In genomic region chr13:76429927-76430326, GRCm38 (mm10) we compare ENCODE assay signal across 20 mouse cellular contexts. TPM values are rescaled to one million over a fixed set of nuclear protein-coding genes. Genes with fewer than 3 reads are reported as not detected.
DNase-seq lines count a peak whose midpoint lies in the region; ATAC-seq and TF ChIP-seq lines count a peak whose summit lies in the region.
"Had no signal": no experiment of that assay in that cellular context is flagged by ENCODE, and none has a peak within 500 bp of the region (broad histone marks: within the 10 kb centered on the region; RNA-seq: fewer than 3 reads in every experiment).

No protein-coding gene starts in this region.

- peak; percentile 26 to 61; a peak in 3 of 4 replicates for TF ChIP-seq EP300 in MEL (IDR thresholded peaks at IDR 0.05; ENCODE audit: low read depth in 1 of 2, low read length in 2 of 2)

- no peak for TF ChIP-seq RAD21 in MEL (IDR thresholded peaks at IDR 0.05; ENCODE audit: low read depth, low read length)

- H3K4me1 ChIP-seq in megakaryocyte, embryonic 14.5 days, result peaks cover 79% of the 10 kb centered on the region
- peaks cover 0 to 10% of the 10 kb centered on the region in 2 experiments; a peak in 2 of 4 replicates for H3K4me1 ChIP-seq in MEL (ENCODE audit: control insufficient read depth in 1 of 2, insufficient read depth in 2 of 2, low read length in 2 of 2)
- H3K4me1 ChIP-seq: embryonic facial prominence, embryonic 10.5 days; embryonic facial prominence, embryonic 12.5 days; forebrain, embryonic 13.5 days; forebrain, embryonic 15.5 days had no signal

- no peak for TF ChIP-seq POLR2A in MEL (IDR thresholded peaks at IDR 0.05; ENCODE audit: control insufficient read depth in 1 of 2, insufficient read depth in 1 of 2, low read depth in 1 of 2, low read length in 2 of 2, poor library complexity in 1 of 2)

- H3K9me3 ChIP-seq in megakaryocyte, embryonic 14.5 days, result no peaks in the 10 kb centered on the region
- no peaks in the 10 kb centered on the region for H3K9me3 ChIP-seq in MEL (replicated peaks; ENCODE audit: insufficient read depth, low read length)
- H3K9me3 ChIP-seq: embryonic facial prominence, embryonic 10.5 days; embryonic facial prominence, embryonic 12.5 days; forebrain, embryonic 13.5 days; forebrain, embryonic 15.5 days had no signal

- H3K4me3 ChIP-seq in megakaryocyte, embryonic 14.5 days (replicated peaks), result peak overlapping the region; percentile 80
- H3K4me3 ChIP-seq in MEL (ENCODE audit: control insufficient read depth in 1 of 2, insufficient read depth in 1 of 2, low read depth in 2 of 2, low read length in 2 of 2), result no peak overlapping the region
- H3K4me3 ChIP-seq: embryonic facial prominence, embryonic 10.5 days; embryonic facial prominence, embryonic 12.5 days; forebrain, embryonic 13.5 days; forebrain, embryonic 15.5 days had no signal

- peak; percentile 46 for DNase-seq in MEL (ENCODE audit: low read depth, low spot score)
- no peak for DNase-seq in ovary, postnatal 14 days (ENCODE audit: low spot score)
- no peak for DNase-seq in urinary bladder, postnatal 4 days (ENCODE audit: low spot score in 2 of 2)
- DNase-seq: adrenal gland, adult 8-10 months; adrenal gland, postnatal 14 days; adrenal gland, postnatal 36 days; cerebellum, adult 11-12 months; cerebellum, adult 9-10 months; cerebellum, postnatal 10 days; cerebellum, postnatal 36 days; forebrain, postnatal 0 days had no signal

- no peaks in the 10 kb centered on the region for H3K27me3 ChIP-seq in megakaryocyte, embryonic 14.5 days (replicated peaks)
- H3K27me3 ChIP-seq in MEL (ENCODE audit: control insufficient read depth in 1 of 2, insufficient read depth in 2 of 2, low read length in 2 of 2), result no peaks in the 10 kb centered on the region
- H3K27me3 ChIP-seq: embryonic facial prominence, embryonic 12.5 days; forebrain, embryonic 13.5 days; forebrain, embryonic 15.5 days; Patski had no signal

- H3K27ac ChIP-seq in MEL (ENCODE audit: control insufficient read depth, low read depth, low read length), result 0 out of 2 replicates have a peak overlapping the region, but pooled peaks have one; percentile 21
- H3K27ac ChIP-seq: embryonic facial prominence, embryonic 10.5 days; embryonic facial prominence, embryonic 12.5 days; forebrain, embryonic 13.5 days; forebrain, embryonic 15.5 days had no signal

- no peak for TF ChIP-seq CTCF in MEL (IDR thresholded peaks at IDR 0.05 in 2 of 3, conservative IDR thresholded peaks at IDR 0.05 in 1 of 3; ENCODE audit: control insufficient read depth in 1 of 3, insufficient read depth in 1 of 3, low read depth in 2 of 3, low read length in 3 of 3, poor library complexity in 1 of 3, severe bottlenecking in 1 of 3)

- no peak for ATAC-seq in megakaryocyte, adult 5-6 weeks (ENCODE audit: poor library complexity, severe bottlenecking)
- ATAC-seq in common myeloid progenitor, adult 5-6 weeks (replicated peaks; ENCODE audit: low read depth, poor library complexity, severe bottlenecking), result peak; percentile 57
- ATAC-seq: activated CD4-positive, CD25-positive, alpha-beta regulatory T cell, adult 4 months; forebrain, embryonic 13.5 days; forebrain, embryonic 15.5 days; forebrain, postnatal 0 days; Patski had no signal

- no peak overlapping the region for H3K9ac ChIP-seq in MEL (ENCODE audit: control insufficient read depth, low read depth, low read length, poor library complexity, severe bottlenecking)
- H3K9ac ChIP-seq: embryonic facial prominence, embryonic 12.5 days; forebrain, embryonic 13.5 days; forebrain, embryonic 15.5 days; forebrain, postnatal 0 days had no signal

- H3K79me2 ChIP-seq in MEL (ENCODE audit: control insufficient read depth, insufficient read depth, low read length, poor library complexity), result no peaks in the 10 kb centered on the region

- H3K36me3 ChIP-seq in megakaryocyte, embryonic 14.5 days (replicated peaks; ENCODE audit: low read length), result peaks cover 14% of the 10 kb centered on the region
- H3K36me3 ChIP-seq in MEL (ENCODE audit: control insufficient read depth in 1 of 2, insufficient read depth in 2 of 2, low read length in 2 of 2), result peaks cover 0 to 3% of the 10 kb centered on the region in 2 experiments; a peak in 2 of 4 replicates
- H3K36me3 ChIP-seq: embryonic facial prominence, embryonic 10.5 days; embryonic facial prominence, embryonic 12.5 days; forebrain, embryonic 15.5 days had no signal

TF ChIP-seq in MEL, 35 proteins besides CTCF, POLR2A, EP300 and RAD21:
- peak; percentile 97 for TF ChIP-seq JUND (IDR thresholded peaks at IDR 0.05; ENCODE audit: low read depth, low read length)
- peak; percentile 36; the same call in 1 of the 2 replicates for TF ChIP-seq TCF12 (IDR thresholded peaks at IDR 0.05; ENCODE audit: low read depth, low read length)
- no peak for TF ChIP-seq HCFC1 (IDR thresholded peaks at IDR 0.05; ENCODE audit: low read depth, low read length)
- 0 out of 2 replicates have a peak, but pooled peaks have one; percentile 17 for TF ChIP-seq MYC (IDR thresholded peaks at IDR 0.05; ENCODE audit: low read depth, low read length)
- peak; percentile 54; the same call in 1 of the 2 replicates for TF ChIP-seq ETS1 (IDR thresholded peaks at IDR 0.05; ENCODE audit: low read depth, low read length)
- peak; percentile 83 for TF ChIP-seq MEF2A (IDR thresholded peaks at IDR 0.05; ENCODE audit: extremely low read depth, insufficient replicate concordance, low read depth, low read length, poor library complexity, severe bottlenecking)
- TF ChIP-seq TAL1 (IDR thresholded peaks at IDR 0.05; ENCODE audit: low read length), result peak; percentile 24; the same call in 1 of the 2 replicates
- TF ChIP-seq RCOR1 (IDR thresholded peaks at IDR 0.05; ENCODE audit: low read depth, low read length), result no peak
- TF ChIP-seq GATA1 (IDR thresholded peaks at IDR 0.05; ENCODE audit: low read depth, low read length), result peak; percentile 54; the same call in 1 of the 2 replicates
- no peak for TF ChIP-seq MYB (IDR thresholded peaks at IDR 0.05; ENCODE audit: low read depth, low read length)
TF ChIP-seq in MEL: peak in this region for 7.

RNA-seq across cellular contexts. Expression of gene Mctp1, which starts 45.6 kb away (rescaled TPM):
- polyA plus RNA-seq in megakaryocyte, embryonic 14.5 days (2012; ENCODE audit: insufficient read depth, low replicate concordance), result 2.2 and 4.7 TPM in 2 replicates
- total RNA-seq in megakaryocyte, adult 5-6 weeks (2015), result 48.0 and 58.4 TPM in 2 replicates
- total RNA-seq in megakaryocyte, adult 5-6 weeks (2017), result 59.2 and 66.2 TPM in 2 replicates
- total RNA-seq in MEL (2012; rRNA removed), result not detected in 2 replicates
- not detected for polyA plus RNA-seq in MEL (2012; ENCODE audit: insufficient read depth in 1 of 2, insufficient read length in 2 of 2, low read depth in 1 of 2, low replicate concordance in 2 of 2, missing spikeins in 1 of 2)
- total RNA-seq in common myeloid progenitor, adult 5-6 weeks (2017), result 44.1 and 44.2 TPM in 2 replicates

Comparison
In these comparisons a context has a peak if more than half of its experiments do, and no peak if none do; other contexts are left out.
1. RNA of gene Mctp1, which starts 45.6 kb away (total RNA-seq): 48.0 to 66.2 TPM in megakaryocyte, adult 5-6 weeks and 44.1 to 44.2 TPM in common myeloid progenitor, adult 5-6 weeks; not detected in MEL; every median in the first group is over 10 times any median in the second.